Mouse (Mus musculus) heart, embryonic 10.5 days (tissue): Measurements from ENCODE around the gene Gtsf1. TPM values are rescaled to one million over a fixed set of nuclear protein-coding genes. Genes with fewer than 3 reads are reported as not detected.
"Not testable (repeated sequence)": the region's sequence is repeated elsewhere in the genome, so short reads cannot be mapped to it uniquely, and the experiment has no call there.

Experiments used
- DNase-seq: peaks from one replicate; pipeline ENCODE4 v3.0.0-alpha.2; 2017; ENCODE audit warnings: low spot score
- H3K27ac ChIP-seq: fragments of 300-500 bp; sonication (generic); 2 replicates; pipeline ENCODE4 v1.5.1; 2016; ENCODE audit warnings: mild to moderate bottlenecking
- H3K27me3 ChIP-seq: fragments of 300-500 bp; sonication (generic); 2 replicates; pipeline ENCODE4 v1.6.1; 2016; ENCODE audit warnings: mild to moderate bottlenecking; ENCODE audit not compliant: poor library complexity, insufficient read depth, severe bottlenecking
- H3K36me3 ChIP-seq: fragments of 300-500 bp; sonication (generic); 2 replicates; pipeline ENCODE4 v1.6.1; 2016; ENCODE audit warnings: mild to moderate bottlenecking, moderate library complexity
- H3K4me1 ChIP-seq: fragments of 300-500 bp; sonication (generic); 2 replicates; pipeline ENCODE4 v1.6.1; 2016; ENCODE audit warnings: mild to moderate bottlenecking
- H3K4me3 ChIP-seq: fragments of 300-500 bp; sonication (generic); 2 replicates; pipeline ENCODE4 v1.5.1; 2016; ENCODE audit warnings: mild to moderate bottlenecking, moderate library complexity
- H3K9me3 ChIP-seq: fragments of 300-500 bp; sonication (generic); 2 replicates; pipeline ENCODE4 v1.6.1; 2016; ENCODE audit warnings: mild to moderate bottlenecking, moderate library complexity
- WGBS: fragments of 180-500 bp; shearing (Covaris S2); methylation state at CpG from one replicate; pipeline ENCODE4 v1.1.7; 2016; 5-methylcytosine and 5-hydroxymethylcytosine counted together
- polyA plus RNA-seq: library from polyadenylated mRNA; unstranded; fragments of >200 nt; fragmentation: Nextera tagmentation; extraction: Ambion mirVana; gene quantifications from 2 replicates; pipeline ENCODE4 v1.2.1, GENCODE M21; 2016

Gene Gtsf1
- 3.9 and 21.8 TPM in 2 replicates for polyA plus RNA-seq

- H3K36me3 ChIP-seq: no peaks in the 10 kb centered on the region
- 90% methylated on average over 16 of the region's 16 CpGs for WGBS
Measured at GRCm38 (mm10) chr15:103430241-103430640, at the start of gene Gtsf1. Gene Gtsf1, minus strand, starts transcription at chr15:103430470.

DNA sequence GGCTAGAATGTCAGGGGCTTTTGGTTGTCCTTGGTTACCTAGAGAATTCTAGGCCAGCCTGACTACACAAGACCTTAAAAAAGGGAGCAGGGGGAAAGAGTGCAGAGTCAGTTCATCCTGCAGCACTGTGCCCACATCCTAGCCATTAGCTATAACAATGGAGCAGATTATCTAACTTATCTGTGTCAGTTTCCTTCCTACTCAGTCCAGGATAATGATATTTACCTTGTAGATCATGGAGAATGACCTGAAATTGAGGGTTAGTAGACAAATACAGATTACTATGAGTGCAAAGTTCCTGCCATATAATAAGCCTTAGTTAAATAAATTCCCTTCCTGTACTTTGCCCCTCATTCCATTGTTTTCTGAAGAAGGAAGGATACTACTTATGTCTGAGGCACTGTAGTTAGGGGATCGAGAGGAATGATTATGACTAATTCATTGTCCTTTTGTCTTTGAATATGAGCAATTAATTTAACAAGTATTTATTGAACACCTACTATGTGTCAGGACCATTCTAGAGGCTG is 48.9 kb upstream of the Gtsf1 start:
- 59% methylated on average over 1 of the region's 1 CpGs for WGBS

More at GRCm38 (mm10) chr15:103430241-103430640, at the start of gene Gtsf1:
- no peak for DNase-seq
- no peak within 1 kb of the TSS for H3K27ac ChIP-seq
- H3K4me1 ChIP-seq: no peaks in the 10 kb centered on the region
- no peak within 1 kb of the TSS for H3K4me3 ChIP-seq
- no peaks in the 10 kb centered on the region for H3K9me3 ChIP-seq
- no peaks in the 10 kb centered on the region for H3K27me3 ChIP-seq

GRCm38 (mm10) chr15:103473769-103474168 is 43.5 kb upstream of the Gtsf1 start:
- WGBS: 79% methylated on average over 5 of the region's 5 CpGs
- Histone ChIP-seq H3K27me3 (peaks cover 5% of the 10 kb centered on the region; the same call in 1 of the 2 replicates), H3K36me3 (no peaks in the 10 kb centered on the region), H3K27ac (no peak overlapping the region), H3K4me1 (peaks cover 10% of the 10 kb centered on the region), H3K4me3 (no peak overlapping the region), H3K9me3 (no peaks in the 10 kb centered on the region)
- DNase-seq: no peak

More for the DNA sequence above, 48.9 kb upstream of the Gtsf1 start:
- Histone ChIP-seq H3K36me3 (no peaks in the 10 kb centered on the region), H3K4me1 (no peaks in the 10 kb centered on the region), H3K27me3 (peaks cover 5% of the 10 kb centered on the region; the same call in 1 of the 2 replicates), H3K4me3 (no peak overlapping the region), H3K27ac (no peak overlapping the region), H3K9me3 (no peaks in the 10 kb centered on the region)
- no peak for DNase-seq

- Histone ChIP-seq H3K27me3 (no peaks in the 10 kb centered on the region), H3K36me3 (no peaks in the 10 kb centered on the region), H3K27ac (no peak overlapping the region), H3K9me3 (no peaks in the 10 kb centered on the region), H3K4me1 (peaks cover 10% of the 10 kb centered on the region), H3K4me3 (no peak overlapping the region)
- WGBS: 82% methylated on average over 7 of the region's 7 CpGs
- no peak for DNase-seq
Measured at GRCm38 (mm10) chr15:103473182-103473581, 42.9 kb upstream of the Gtsf1 start.

GRCm38 (mm10) chr15:103472265-103472664 is 42.0 kb upstream of the Gtsf1 start:
- DNase-seq: no peak
- Histone ChIP-seq H3K4me3 (no peak overlapping the region), H3K36me3 (no peaks in the 10 kb centered on the region), H3K4me1 (peaks cover 10% of the 10 kb centered on the region), H3K27me3 (no peaks in the 10 kb centered on the region), H3K9me3 (no peaks in the 10 kb centered on the region), H3K27ac (no peak overlapping the region)
- 68% methylated on average over 3 of the region's 3 CpGs for WGBS

- no peaks in the 10 kb centered on the region for H3K36me3 ChIP-seq
- DNase-seq: no peak
- H3K9me3 ChIP-seq: no peaks in the 10 kb centered on the region
- peaks cover 10% of the 10 kb centered on the region for H3K4me1 ChIP-seq
- H3K27me3 ChIP-seq: no peaks in the 10 kb centered on the region
- 77% methylated on average over 7 of the region's 7 CpGs for WGBS
- no peak overlapping the region for H3K27ac ChIP-seq
- no peak overlapping the region for H3K4me3 ChIP-seq
Measured at GRCm38 (mm10) chr15:103471488-103472194, 41.4 kb upstream of the Gtsf1 start.

- no peaks in the 10 kb centered on the region for H3K4me1 ChIP-seq
- no peak overlapping the region for H3K27ac ChIP-seq
- no peak for DNase-seq
- H3K36me3 ChIP-seq: no peaks in the 10 kb centered on the region
- no peak overlapping the region for H3K4me3 ChIP-seq
- WGBS: 69% methylated on average over 7 of the region's 7 CpGs
- no peaks in the 10 kb centered on the region for H3K27me3 ChIP-seq
- H3K9me3 ChIP-seq: no peaks in the 10 kb centered on the region
Measured at GRCm38 (mm10) chr15:103462539-103463261, 32.4 kb upstream of the Gtsf1 start.

- no peak for DNase-seq
- no peaks in the 10 kb centered on the region for H3K36me3 ChIP-seq
- H3K4me1 ChIP-seq: no peaks in the 10 kb centered on the region
- no peak overlapping the region for H3K27ac ChIP-seq
- 74% methylated on average over 6 of the region's 6 CpGs for WGBS
- H3K4me3 ChIP-seq: no peak overlapping the region
- no peaks in the 10 kb centered on the region for H3K9me3 ChIP-seq
- H3K27me3 ChIP-seq: no peaks in the 10 kb centered on the region
Measured at GRCm38 (mm10) chr15:103454449-103454848, 24.2 kb upstream of the Gtsf1 start.

- H3K27me3 ChIP-seq: no peaks in the 10 kb centered on the region
- DNase-seq: no peak
- WGBS: 80% methylated on average over 13 of the region's 13 CpGs
- H3K9me3 ChIP-seq: no peaks in the 10 kb centered on the region
- H3K27ac ChIP-seq: no peak within 1 kb of the TSS
- no peak within 1 kb of the TSS for H3K4me3 ChIP-seq
- H3K36me3 ChIP-seq: no peaks in the 10 kb centered on the region
- no peaks in the 10 kb centered on the region for H3K4me1 ChIP-seq
Measured at GRCm38 (mm10) chr15:103453551-103454218, 23.4 kb upstream of the Gtsf1 start, which contains the start of gene Nckap1l. Gene Nckap1l, plus strand, starts transcription at chr15:103453794.

DNA sequence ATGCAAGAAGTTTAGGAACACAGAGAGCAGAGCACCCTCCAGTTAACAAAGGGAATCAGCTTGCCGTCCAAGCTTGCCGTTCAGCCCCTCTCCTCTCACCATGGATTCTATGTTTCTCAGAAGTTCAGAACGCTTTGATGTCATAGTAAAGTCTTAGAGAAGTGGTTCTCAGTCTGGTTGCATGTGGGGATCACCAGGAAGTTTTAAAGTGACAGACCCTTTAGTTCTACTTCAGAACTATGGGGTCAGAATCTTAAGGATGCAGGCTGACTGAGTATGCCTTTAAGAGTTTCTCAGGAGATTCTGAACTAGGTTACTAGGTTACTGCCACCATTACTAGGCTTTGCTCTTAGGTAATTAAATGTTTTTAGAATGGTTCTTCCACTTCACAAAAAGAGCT is 18.1 kb upstream of the Gtsf1 start, which contains the start of gene Gtsf2:
Gtsf2 (minus strand) TSS at position 101 of the 400 bp plus-strand sequence.
- Histone ChIP-seq H3K4me1 (no peaks in the 10 kb centered on the region), H3K27ac (no peak within 1 kb of the TSS), H3K36me3 (no peaks in the 10 kb centered on the region), H3K4me3 (no peak within 1 kb of the TSS), H3K27me3 (no peaks in the 10 kb centered on the region), H3K9me3 (no peaks in the 10 kb centered on the region)
- 45% methylated on average over 3 of the region's 3 CpGs for WGBS
- DNase-seq: no peak

DNA sequence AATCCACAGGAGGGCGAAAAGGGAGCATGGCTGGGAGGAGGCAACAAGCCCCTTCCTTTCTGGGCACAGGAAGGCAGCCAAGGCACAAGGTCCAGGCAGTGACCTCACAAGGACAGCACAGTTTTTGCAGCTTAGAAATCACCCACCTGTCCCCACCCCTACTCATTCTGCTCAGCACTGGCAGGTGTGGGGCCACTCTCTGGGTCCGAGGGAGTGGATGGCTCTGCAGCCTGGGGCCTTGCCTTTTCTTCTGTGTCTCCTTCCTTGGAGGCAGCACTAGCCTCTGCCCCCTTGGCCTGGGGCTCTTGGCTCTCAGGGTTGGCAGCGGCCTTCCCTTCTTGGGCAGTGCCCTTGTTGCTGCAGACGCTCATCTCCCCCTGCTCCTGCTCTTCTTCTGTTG is 15.7 kb upstream of the Gtsf1 start:
- not testable (repeated sequence) for H3K9me3 ChIP-seq, H3K4me1 ChIP-seq, H3K27ac ChIP-seq, H3K27me3 ChIP-seq, H3K36me3 ChIP-seq, DNase-seq, H3K4me3 ChIP-seq
- WGBS: 67% methylated on average over 4 of the region's 4 CpGs

GRCm38 (mm10) chr15:103427017-103427416 is 3.3 kb downstream of the Gtsf1 start:
- no peaks in the 10 kb centered on the region for H3K4me1 ChIP-seq

DNA sequence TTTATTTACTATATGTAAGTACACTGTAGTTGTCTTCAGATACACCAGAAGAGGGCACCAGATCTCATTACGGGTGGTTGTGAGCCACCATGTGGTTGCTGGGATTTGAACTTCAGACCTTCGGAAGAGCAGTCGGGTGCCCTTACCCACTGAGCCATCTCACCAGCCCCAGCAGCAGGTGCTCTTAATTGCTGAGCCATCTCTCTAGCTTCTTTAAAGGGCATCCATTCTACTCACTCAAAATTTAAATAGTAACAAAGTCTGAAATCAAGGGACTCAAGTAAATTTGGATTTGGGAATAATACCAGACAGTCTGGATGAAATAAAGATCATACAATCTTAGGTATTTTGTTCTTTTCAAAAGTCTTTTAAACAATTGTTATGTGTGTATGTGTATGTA is 24.7 kb downstream of the Gtsf1 start:
- H3K4me1 ChIP-seq: not testable (repeated sequence)
- WGBS: 73% methylated on average over 3 of the region's 3 CpGs

More at GRCm38 (mm10) chr15:103427017-103427416, 3.3 kb downstream of the Gtsf1 start:
- no peaks in the 10 kb centered on the region for H3K9me3 ChIP-seq
- no peaks in the 10 kb centered on the region for H3K27me3 ChIP-seq
- H3K27ac ChIP-seq: no peak overlapping the region
- no peak for DNase-seq
- WGBS: 55% methylated on average over 2 of the region's 2 CpGs
- H3K36me3 ChIP-seq: no peaks in the 10 kb centered on the region
- no peak overlapping the region for H3K4me3 ChIP-seq

More for the DNA sequence above, 24.7 kb downstream of the Gtsf1 start:
- not testable (repeated sequence) for H3K27ac ChIP-seq, H3K27me3 ChIP-seq, DNase-seq, H3K36me3 ChIP-seq, H3K4me3 ChIP-seq, H3K9me3 ChIP-seq
